ENCODE assay signal across 8 mouse cellular contexts in genomic region chr9:100642840-100643697, GRCm38 (mm10). TPM values are rescaled to one million over a fixed set of nuclear protein-coding genes. Genes with fewer than 3 reads are reported as not detected.
DNase-seq lines count a peak whose midpoint lies in the region; ATAC-seq and TF ChIP-seq lines count a peak whose summit lies in the region.

No protein-coding gene starts in this region.

- H3K27me3 ChIP-seq in embryonic facial prominence, embryonic 13.5 days = no peaks in the 10 kb centered on the region
- no peaks in the 10 kb centered on the region for H3K27me3 ChIP-seq in kidney, adult 2 months (replicated peaks; ENCODE audit: control insufficient read depth, insufficient read depth, low read length)
- H3K27me3 ChIP-seq in limb, embryonic 12.5 days = no peaks in the 10 kb centered on the region
- no peaks in the 10 kb centered on the region for H3K27me3 ChIP-seq in midbrain, embryonic 15.5 days (replicated peaks)
- H3K27me3 ChIP-seq in spleen, adult 2 months (ENCODE audit: control insufficient read depth, insufficient read depth, low read length) = no peaks in the 10 kb centered on the region

- ATAC-seq in embryonic facial prominence, embryonic 13.5 days (ENCODE audit: insufficient number of reproducible peaks, insufficient read depth, low FRiP score, low TSS enrichment, low read depth) = peak; percentile 98
- peak; percentile 99 for ATAC-seq in limb, embryonic 12.5 days (ENCODE audit: insufficient number of reproducible peaks, insufficient read depth, low FRiP score, low TSS enrichment, low read depth)
- peak; percentile 98 for ATAC-seq in midbrain, embryonic 15.5 days (replicated peaks)

- H3K27ac ChIP-seq in embryonic facial prominence, embryonic 13.5 days = peak overlapping the region; percentile 99
- H3K27ac ChIP-seq in kidney, adult 2 months (ENCODE audit: insufficient read depth, low read depth, low read length) = peak overlapping the region; percentile 84
- H3K27ac ChIP-seq in limb, embryonic 12.5 days = peak overlapping the region; percentile 99
- H3K27ac ChIP-seq in midbrain, embryonic 15.5 days = peak overlapping the region; percentile 99
- H3K27ac ChIP-seq in spleen, adult 2 months (ENCODE audit: insufficient read depth, low read length) = peak overlapping the region; percentile 93

- peak; percentile 99 for DNase-seq in 3134 (ENCODE audit: extremely low read depth, insufficient read length, low spot score)
- peak; percentile 99 for DNase-seq in adrenal gland, postnatal 36 days
- DNase-seq in heart, adult 18-20 months = peak; percentile 99 to 100
- peak; percentile 99 for DNase-seq in kidney, adult 2 months
- DNase-seq in spleen, adult 2 months (ENCODE audit: low read depth in 1 of 2, low spot score in 2 of 2) = peak; percentile 96 to 99

- peak; percentile 86 for TF ChIP-seq CTCF in kidney, adult 2 months (conservative IDR thresholded peaks at IDR 0.05; ENCODE audit: insufficient read depth, insufficient read length, low read depth, low read length)
- peak; percentile 93 for TF ChIP-seq CTCF in spleen, adult 2 months (IDR thresholded peaks at IDR 0.05; ENCODE audit: extremely low read depth, insufficient read depth, insufficient read length, insufficient replicate concordance)

- H3K4me3 ChIP-seq in embryonic facial prominence, embryonic 13.5 days = peak overlapping the region; percentile 81
- H3K4me3 ChIP-seq in kidney, adult 2 months (ENCODE audit: insufficient read depth, low read depth, low read length) = peak overlapping the region; percentile 97
- peak overlapping the region; percentile 86 for H3K4me3 ChIP-seq in limb, embryonic 12.5 days (replicated peaks)
- peak overlapping the region; percentile 64 for H3K4me3 ChIP-seq in midbrain, embryonic 15.5 days
- H3K4me3 ChIP-seq in spleen, adult 2 months (ENCODE audit: extremely low read depth, insufficient read depth, insufficient read length) = peak overlapping the region; percentile 94

- under 1% methylated on average over 96 of the region's 97 CpGs for WGBS in embryonic facial prominence, embryonic 13.5 days
- WGBS in kidney, adult 2 months = under 1% methylated on average over 89 of the region's 97 CpGs
- WGBS in limb, embryonic 12.5 days = under 1% methylated on average over 85 of the region's 97 CpGs
- WGBS in midbrain, embryonic 15.5 days = under 1% methylated on average over 91 of the region's 97 CpGs
- under 1% methylated on average over 96 of the region's 97 CpGs for WGBS in spleen, adult 2 months

- H3K4me1 ChIP-seq in embryonic facial prominence, embryonic 13.5 days = peaks cover 13% of the 10 kb centered on the region
- H3K4me1 ChIP-seq in kidney, adult 2 months (ENCODE audit: control insufficient read depth, insufficient read depth, low read length) = peaks cover 6% of the 10 kb centered on the region; the same call in 1 of the 2 replicates
- peaks cover 14% of the 10 kb centered on the region for H3K4me1 ChIP-seq in limb, embryonic 12.5 days (replicated peaks)
- peaks cover 28% of the 10 kb centered on the region for H3K4me1 ChIP-seq in midbrain, embryonic 15.5 days
- peaks cover 6% of the 10 kb centered on the region for H3K4me1 ChIP-seq in spleen, adult 2 months (ENCODE audit: control insufficient read depth, insufficient read depth, insufficient read length)

- peak overlapping the region; percentile 91 for H3K9ac ChIP-seq in embryonic facial prominence, embryonic 13.5 days
- peak overlapping the region; percentile 95 for H3K9ac ChIP-seq in limb, embryonic 12.5 days (replicated peaks)
- peak overlapping the region; percentile 91 for H3K9ac ChIP-seq in midbrain, embryonic 15.5 days

- H3K36me3 ChIP-seq in embryonic facial prominence, embryonic 13.5 days = no peaks in the 10 kb centered on the region
- H3K36me3 ChIP-seq in kidney, adult 2 months (ENCODE audit: control insufficient read depth, insufficient read depth, low read length) = no peaks in the 10 kb centered on the region
- H3K36me3 ChIP-seq in limb, embryonic 12.5 days = no peaks in the 10 kb centered on the region
- H3K36me3 ChIP-seq in midbrain, embryonic 15.5 days (replicated peaks) = no peaks in the 10 kb centered on the region
- H3K36me3 ChIP-seq in spleen, adult 2 months (ENCODE audit: control insufficient read depth, insufficient read depth, low read length) = no peaks in the 10 kb centered on the region

- H3K4me2 ChIP-seq in embryonic facial prominence, embryonic 13.5 days = peak overlapping the region; percentile 76
- H3K4me2 ChIP-seq in limb, embryonic 12.5 days = peak overlapping the region; percentile 70
- H3K4me2 ChIP-seq in midbrain, embryonic 15.5 days = peak overlapping the region; percentile 68

- TF ChIP-seq POLR2A in kidney, adult 2 months (IDR thresholded peaks at IDR 0.05; ENCODE audit: low read depth, low read length) = no peak
- no peak; the same call in 1 of the 2 replicates for TF ChIP-seq POLR2A in spleen, adult 2 months (IDR thresholded peaks at IDR 0.05; ENCODE audit: low read depth, low read length)

- no peaks in the 10 kb centered on the region for H3K9me3 ChIP-seq in embryonic facial prominence, embryonic 13.5 days
- H3K9me3 ChIP-seq in limb, embryonic 12.5 days = no peaks in the 10 kb centered on the region
- no peaks in the 10 kb centered on the region for H3K9me3 ChIP-seq in midbrain, embryonic 15.5 days

RNA-seq across cellular contexts. Expression of gene Stag1, which starts 45.5 kb away (rescaled TPM):
- total RNA-seq in adrenal gland, postnatal 36 days (2021) = 10 to 100 TPM; 36.0 to 43.8 TPM
- 60.1 and 62.7 TPM in 2 replicates for polyA plus RNA-seq in embryonic facial prominence, embryonic 13.5 days (2015; fragmentation: Nextera tagmentation; extraction: Ambion mirVana)
- 10 to 100 TPM; 28.4 to 29.5 TPM for total RNA-seq in heart, adult 18-20 months (2021)
- 3.4 and 5.1 TPM in 2 replicates for polyA plus RNA-seq in kidney, adult 2 months (2012; rRNA removed)
- 61.0 and 68.5 TPM in 2 replicates for polyA plus RNA-seq in limb, embryonic 12.5 days (2016; fragmentation: Nextera tagmentation; extraction: Ambion mirVana)
- 28.1 and 33.7 TPM in 2 replicates for polyA plus RNA-seq in midbrain, embryonic 15.5 days (2015; fragmentation: Nextera tagmentation; extraction: Ambion mirVana)
- 2.1 and 2.5 TPM in 2 replicates for polyA plus RNA-seq in spleen, adult 2 months (2012; rRNA removed)

Comparison
In these comparisons a context has a peak if more than half of its experiments do, and no peak if none do; other contexts are left out.
1. Peak in every context shown above with its lines: DNase-seq, ATAC-seq, H3K4me3 ChIP-seq and H3K27ac ChIP-seq.